Mouse (Mus musculus) kidney, adult 9 months (tissue): ENCODE results near the gene 1700020N15Rik.
"Not testable (repeated sequence)": the region's sequence is repeated elsewhere in the genome, so short reads cannot be mapped to it uniquely, and the experiment has no call there.

ENCODE experiments used
- DNase-seq: peaks from one replicate; pipeline ENCODE4 v3.0.0; 2022

The 1700020N15Rik gene

DNA sequence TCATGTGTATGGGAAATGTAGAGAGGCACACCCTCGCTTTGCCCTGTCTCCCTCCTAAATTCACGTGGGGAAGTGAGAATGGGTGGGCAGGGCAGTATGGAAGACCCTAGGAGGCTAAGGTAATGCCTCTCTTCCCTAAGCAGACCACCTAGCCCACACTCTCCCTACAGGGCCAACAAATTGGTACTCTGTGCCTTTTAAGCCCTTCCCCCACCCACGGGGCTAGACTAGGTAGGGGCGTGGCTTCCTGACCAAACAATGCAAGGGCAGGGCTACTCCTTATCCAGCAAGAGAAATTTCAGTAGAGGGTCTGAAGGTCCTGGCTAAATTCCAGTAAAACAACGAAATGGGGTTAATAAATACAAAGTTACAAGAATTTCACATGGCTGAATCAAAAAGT lies at the start of gene 1700020N15Rik:
1700020N15Rik (plus strand) TSS at position 301 of the 400 bp plus-strand sequence.
- DNase-seq, result not testable (repeated sequence)

DNA sequence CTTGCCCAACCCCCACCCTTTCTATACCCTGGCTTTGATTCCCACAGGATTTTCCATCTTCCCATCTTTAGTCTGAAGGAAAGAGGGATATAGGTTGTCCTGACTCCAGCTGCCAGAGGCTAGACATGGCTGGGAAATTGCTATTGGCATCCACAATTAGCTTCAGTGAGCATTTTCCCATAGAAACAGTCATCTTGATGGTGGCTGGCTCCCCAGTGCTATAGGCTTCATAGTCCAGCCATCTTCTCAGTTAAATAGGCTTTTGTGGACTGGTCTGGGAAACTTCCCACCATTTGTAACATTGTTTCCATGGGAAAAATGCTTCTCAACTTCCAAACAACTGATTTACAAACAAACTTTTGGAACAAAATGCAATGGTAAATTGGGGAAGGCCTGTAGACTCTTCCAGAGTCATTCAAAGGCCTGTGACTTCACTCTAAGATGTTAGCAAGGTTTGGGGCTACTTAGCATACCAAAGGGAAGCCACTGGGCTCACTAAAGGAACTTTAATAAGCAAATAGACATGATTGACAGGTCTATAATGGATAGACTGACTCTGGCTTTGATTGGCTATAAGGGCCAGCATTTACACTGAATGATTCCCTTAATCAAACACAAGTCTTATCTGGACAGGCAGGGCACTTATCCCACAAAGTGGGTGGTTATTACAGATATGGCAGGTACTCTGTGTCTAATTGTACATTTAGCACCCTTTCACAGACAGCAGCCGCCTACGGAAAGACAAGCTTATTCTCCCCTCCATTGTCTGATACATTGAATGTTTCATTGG lies 31.9 kb downstream of the 1700020N15Rik start:
- no peak for DNase-seq
